Mouse (Mus musculus): ENCODE results near the gene Fgfr2. TPM values are rescaled to one million over a fixed set of nuclear protein-coding genes. Genes with fewer than 3 reads are reported as not detected.
A peak's percentile ranks its signal among the peaks of the same experiment; 100 is the strongest.

Gene Fgfr2
- polyA plus RNA-seq, 1 experiment from 2014 or later = 18.5 TPM

DNA sequence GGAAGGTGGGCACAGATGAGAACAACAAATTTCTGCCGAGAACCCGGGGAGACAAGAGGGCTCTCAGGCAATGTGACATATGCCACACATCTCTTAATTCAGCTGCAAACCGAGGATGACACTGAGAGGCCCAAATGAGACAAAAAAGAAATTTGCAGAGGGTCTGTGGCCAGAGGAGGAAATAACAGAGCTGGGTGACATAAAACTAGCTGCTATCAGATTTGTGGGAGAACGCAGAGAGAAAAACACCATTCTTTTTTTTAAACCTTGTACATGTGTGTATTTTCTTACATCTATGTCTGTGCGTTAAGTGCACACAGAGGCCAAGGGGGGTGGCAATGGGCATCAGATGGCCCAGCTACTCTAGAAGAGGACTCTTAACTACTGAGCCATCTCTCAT lies 328.0 kb downstream of the Fgfr2 start:
- ATAC-seq = no peak
- no peak overlapping the region for H3K4me2 ChIP-seq
- H3K27ac ChIP-seq = no peak overlapping the region
- no peaks in the 10 kb centered on the region for H3K36me3 ChIP-seq
- peaks cover 44% of the 10 kb centered on the region for H3K4me1 ChIP-seq
- WGBS (ENCODE audit: insufficient replicate concordance) = 72% methylated on average over 5 of the region's 5 CpGs
- H3K4me3 ChIP-seq = no peak overlapping the region
- no peak overlapping the region for H3K9ac ChIP-seq
- no peaks in the 10 kb centered on the region for H3K27me3 ChIP-seq (replicated peaks)
- no peaks in the 10 kb centered on the region for H3K9me3 ChIP-seq (replicated peaks)

- no peak overlapping the region for H3K9ac ChIP-seq
- H3K4me2 ChIP-seq = no peak overlapping the region
- peaks cover 35% of the 10 kb centered on the region for H3K4me1 ChIP-seq
- no peak overlapping the region for H3K4me3 ChIP-seq
- no peak for ATAC-seq
- no peaks in the 10 kb centered on the region for H3K9me3 ChIP-seq (replicated peaks)
- no peaks in the 10 kb centered on the region for H3K27me3 ChIP-seq (replicated peaks)
- no peaks in the 10 kb centered on the region for H3K36me3 ChIP-seq
- WGBS (ENCODE audit: insufficient replicate concordance) = 75% methylated on average over 6 of the region's 6 CpGs
- no peak overlapping the region for H3K27ac ChIP-seq
Observed at GRCm38 (mm10) chr7:132793467-132793866, 329.7 kb downstream of the Fgfr2 start.

DNA sequence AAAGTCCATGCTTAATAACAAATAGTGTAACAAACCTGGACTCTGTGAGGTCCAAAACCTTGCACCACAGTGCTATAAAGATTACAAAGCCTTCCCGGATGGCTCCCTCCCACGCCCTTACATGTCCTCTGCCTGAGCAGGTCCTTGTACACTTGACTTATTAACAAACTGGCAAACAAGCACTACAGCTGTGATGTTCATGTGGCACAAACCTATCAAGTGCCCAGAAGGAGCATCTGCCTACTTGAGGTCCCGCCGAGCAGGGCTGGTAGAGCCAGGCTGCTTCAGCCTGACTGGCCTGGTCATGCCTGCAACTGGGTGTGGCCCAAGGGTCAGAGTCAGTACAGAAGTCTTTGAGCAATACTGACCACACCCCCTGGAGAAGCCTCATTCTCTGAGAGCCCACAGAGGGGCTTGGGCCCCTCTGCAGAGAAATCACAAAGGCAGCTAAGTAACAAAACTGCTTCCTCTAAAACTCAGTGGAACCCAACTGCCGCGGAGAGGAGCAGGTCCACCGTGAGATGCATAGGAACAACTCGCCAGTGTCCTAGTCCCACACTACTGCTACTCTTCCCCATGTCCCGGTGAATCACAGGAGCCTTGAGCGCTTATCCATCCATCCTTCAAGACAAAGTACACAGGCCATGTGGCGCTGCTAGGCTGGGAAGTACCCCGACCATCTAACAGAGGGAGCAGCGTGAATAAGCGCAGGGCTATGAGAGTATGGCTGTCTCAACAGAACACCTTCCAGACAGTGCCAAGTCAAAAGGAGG lies 332.5 kb downstream of the Fgfr2 start:
- H3K4me3 ChIP-seq = no peak overlapping the region
- no peak for ATAC-seq
- no peaks in the 10 kb centered on the region for H3K27me3 ChIP-seq (replicated peaks)
- no peak overlapping the region for H3K27ac ChIP-seq
- H3K4me1 ChIP-seq = peaks cover 61% of the 10 kb centered on the region
- H3K36me3 ChIP-seq = no peaks in the 10 kb centered on the region
- H3K9ac ChIP-seq = no peak overlapping the region
- H3K4me2 ChIP-seq = no peak overlapping the region
- 74% methylated on average over 14 of the region's 14 CpGs for WGBS (ENCODE audit: insufficient replicate concordance)
- no peaks in the 10 kb centered on the region for H3K9me3 ChIP-seq (replicated peaks)

DNA sequence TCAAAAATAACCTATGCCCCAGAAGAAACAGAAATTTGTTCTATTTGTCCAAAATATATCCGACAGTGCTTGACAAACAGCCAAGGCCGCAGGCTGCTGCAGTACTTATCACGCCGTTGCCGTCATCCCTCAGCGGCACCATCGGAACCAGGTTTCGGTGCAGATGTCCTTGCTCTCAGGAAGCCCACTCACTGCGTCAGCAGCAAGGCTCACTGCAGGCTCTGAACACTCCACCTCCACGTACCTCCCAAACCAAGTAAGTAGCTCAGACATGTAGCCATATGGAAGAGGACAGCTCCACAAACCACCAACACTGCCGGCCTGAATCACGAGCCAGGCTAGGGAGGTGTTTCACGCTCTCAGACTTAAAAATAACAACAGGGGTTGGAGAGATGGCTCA lies 334.3 kb downstream of the Fgfr2 start:
- H3K4me1 ChIP-seq = peaks cover 70% of the 10 kb centered on the region

DNA sequence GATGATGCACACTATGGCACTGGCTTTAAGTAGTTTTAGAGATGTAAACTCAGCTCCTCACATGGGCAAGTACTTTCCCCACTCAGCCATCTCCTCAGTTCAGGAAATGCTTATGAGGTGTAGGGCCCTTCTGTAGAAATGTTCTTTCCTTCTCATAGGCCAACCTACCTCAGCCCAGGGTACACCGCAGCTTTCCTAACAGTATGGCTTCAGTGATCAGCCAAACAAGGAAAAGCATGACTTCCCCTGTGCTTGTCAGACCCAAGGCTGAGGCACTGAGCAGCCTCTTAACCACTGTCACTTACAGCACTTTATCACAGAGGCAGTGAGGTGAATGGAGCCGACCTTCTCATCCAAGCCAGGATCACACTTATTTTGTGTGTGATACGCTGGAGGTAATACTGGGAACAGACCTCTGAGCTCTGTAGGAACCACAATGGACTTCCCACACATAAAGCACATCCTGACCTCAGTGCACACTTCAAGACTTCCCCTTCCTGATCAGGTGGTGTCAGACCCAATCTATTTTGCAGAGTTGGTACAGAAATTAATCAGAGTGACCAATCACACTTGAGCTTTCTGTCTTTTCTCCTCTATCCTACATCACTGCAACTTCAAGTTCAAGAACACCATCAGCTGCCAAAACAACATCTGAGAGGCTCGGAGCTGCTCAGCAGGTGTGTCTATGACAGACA lies 335.5 kb downstream of the Fgfr2 start:
- peaks cover 64% of the 10 kb centered on the region for H3K4me1 ChIP-seq
- WGBS (ENCODE audit: insufficient replicate concordance) = 61% methylated on average over 4 of the region's 4 CpGs
- no peaks in the 10 kb centered on the region for H3K27me3 ChIP-seq (replicated peaks)
- H3K9ac ChIP-seq = no peak overlapping the region
- no peak overlapping the region for H3K4me2 ChIP-seq
- H3K9me3 ChIP-seq (replicated peaks) = no peaks in the 10 kb centered on the region
- no peak for ATAC-seq
- no peaks in the 10 kb centered on the region for H3K36me3 ChIP-seq
- no peak overlapping the region for H3K4me3 ChIP-seq
- peak overlapping the region; percentile 46; the same call in 1 of the 2 replicates for H3K27ac ChIP-seq

More for the DNA sequence above, 334.3 kb downstream of the Fgfr2 start:
- H3K27ac ChIP-seq = no peak overlapping the region
- 86% methylated on average over 13 of the region's 13 CpGs for WGBS (ENCODE audit: insufficient replicate concordance)
- no peaks in the 10 kb centered on the region for H3K9me3 ChIP-seq (replicated peaks)
- H3K4me2 ChIP-seq = no peak overlapping the region
- H3K9ac ChIP-seq = no peak overlapping the region
- no peak for ATAC-seq
- H3K4me3 ChIP-seq = no peak overlapping the region
- no peaks in the 10 kb centered on the region for H3K27me3 ChIP-seq (replicated peaks)
- H3K36me3 ChIP-seq = no peaks in the 10 kb centered on the region

DNA sequence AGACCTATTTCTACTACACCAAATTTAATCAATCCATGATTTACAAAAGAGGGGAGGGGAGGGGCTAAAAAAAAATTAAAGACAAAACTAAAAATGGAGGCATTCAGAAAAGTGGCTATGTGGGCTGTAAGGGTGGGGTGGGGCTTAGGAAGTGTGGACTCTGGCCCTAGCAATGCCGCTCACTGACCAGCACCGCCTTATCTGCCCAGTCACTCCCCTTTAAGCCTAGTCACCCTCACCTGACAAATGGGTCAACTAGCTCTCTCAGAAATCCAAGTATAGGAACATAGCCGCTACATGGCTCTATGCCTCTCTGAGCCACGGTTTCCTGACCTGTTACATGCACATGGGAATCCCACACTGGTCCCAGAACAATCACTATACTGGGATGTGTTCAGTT lies 336.1 kb downstream of the Fgfr2 start:
- WGBS (ENCODE audit: insufficient replicate concordance) = 73% methylated on average over 4 of the region's 4 CpGs
- H3K27ac ChIP-seq = peak overlapping the region; percentile 46; the same call in 1 of the 2 replicates
- no peak overlapping the region for H3K9ac ChIP-seq
- no peaks in the 10 kb centered on the region for H3K9me3 ChIP-seq (replicated peaks)
- no peak overlapping the region for H3K4me2 ChIP-seq
- ATAC-seq = no peak
- H3K4me1 ChIP-seq = peaks cover 66% of the 10 kb centered on the region
- H3K4me3 ChIP-seq = no peak overlapping the region
- H3K36me3 ChIP-seq = no peaks in the 10 kb centered on the region
- no peaks in the 10 kb centered on the region for H3K27me3 ChIP-seq (replicated peaks)

GRCm38 (mm10) chr7:132786522-132786921 lies 336.6 kb downstream of the Fgfr2 start:
- Histone ChIP-seq H3K9me3 (replicated peaks) (no peaks in the 10 kb centered on the region), H3K27me3 (replicated peaks) (no peaks in the 10 kb centered on the region), H3K4me2 (no peak overlapping the region), H3K27ac (peak overlapping the region; percentile 32), H3K36me3 (no peaks in the 10 kb centered on the region), H3K4me1 (peaks cover 70% of the 10 kb centered on the region), H3K9ac (no peak overlapping the region), H3K4me3 (no peak overlapping the region)
- WGBS (ENCODE audit: insufficient replicate concordance) = 27% methylated on average over 4 of the region's 4 CpGs
- ATAC-seq = 0 out of 2 replicates have a peak, but pooled peaks have one; percentile 13

- Histone ChIP-seq H3K4me2 (no peak overlapping the region), H3K36me3 (no peaks in the 10 kb centered on the region), H3K4me1 (peaks cover 73% of the 10 kb centered on the region), H3K4me3 (no peak overlapping the region), H3K27ac (peak overlapping the region; percentile 55), H3K27me3 (replicated peaks) (no peaks in the 10 kb centered on the region), H3K9me3 (replicated peaks) (no peaks in the 10 kb centered on the region), H3K9ac (no peak overlapping the region)
- no peak for ATAC-seq
- 60% methylated on average over 7 of the region's 7 CpGs for WGBS (ENCODE audit: insufficient replicate concordance)
Observed at GRCm38 (mm10) chr7:132786011-132786410, 337.1 kb downstream of the Fgfr2 start.

- 78% methylated on average over 5 of the region's 5 CpGs for WGBS (ENCODE audit: insufficient replicate concordance)
- no peak overlapping the region for H3K9ac ChIP-seq
- no peak overlapping the region for H3K27ac ChIP-seq
- no peaks in the 10 kb centered on the region for H3K27me3 ChIP-seq (replicated peaks)
- H3K4me1 ChIP-seq = peaks cover 76% of the 10 kb centered on the region
- no peaks in the 10 kb centered on the region for H3K36me3 ChIP-seq
- H3K9me3 ChIP-seq (replicated peaks) = no peaks in the 10 kb centered on the region
- no peak overlapping the region for H3K4me2 ChIP-seq
- ATAC-seq = no peak
- H3K4me3 ChIP-seq = no peak overlapping the region
Observed at GRCm38 (mm10) chr7:132784101-132784500, 339.0 kb downstream of the Fgfr2 start.

DNA sequence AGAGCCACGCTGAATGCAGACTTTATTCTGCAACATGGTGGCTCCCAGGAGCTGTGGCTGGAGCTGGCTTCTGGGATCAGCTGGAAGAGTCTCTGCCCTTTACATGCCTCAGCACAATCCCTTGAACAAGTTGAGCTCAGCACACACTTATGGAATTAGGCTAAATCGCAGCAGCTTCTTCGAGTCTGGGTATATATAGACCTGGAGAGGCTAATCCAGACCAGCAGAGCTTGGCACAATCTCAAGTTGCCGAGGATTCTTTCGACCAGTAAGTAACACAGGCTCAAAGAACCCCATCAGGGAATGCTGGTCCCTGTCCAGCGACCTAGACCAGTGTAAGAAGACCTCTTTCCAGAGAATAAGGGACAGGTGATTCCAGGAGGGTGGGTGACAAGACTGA lies 341.3 kb downstream of the Fgfr2 start:
- Histone ChIP-seq H3K36me3 (peaks cover 11% of the 10 kb centered on the region; the same call in 1 of the 2 replicates), H3K27ac (0 out of 2 replicates have a peak overlapping the region, but pooled peaks have one; percentile 96), H3K9ac (no peak overlapping the region), H3K27me3 (replicated peaks) (no peaks in the 10 kb centered on the region), H3K4me2 (no peak overlapping the region), H3K9me3 (replicated peaks) (no peaks in the 10 kb centered on the region), H3K4me1 (peaks cover 85% of the 10 kb centered on the region), H3K4me3 (no peak overlapping the region)
- no peak for ATAC-seq
- WGBS (ENCODE audit: insufficient replicate concordance) = 75% methylated on average over 6 of the region's 6 CpGs

DNA sequence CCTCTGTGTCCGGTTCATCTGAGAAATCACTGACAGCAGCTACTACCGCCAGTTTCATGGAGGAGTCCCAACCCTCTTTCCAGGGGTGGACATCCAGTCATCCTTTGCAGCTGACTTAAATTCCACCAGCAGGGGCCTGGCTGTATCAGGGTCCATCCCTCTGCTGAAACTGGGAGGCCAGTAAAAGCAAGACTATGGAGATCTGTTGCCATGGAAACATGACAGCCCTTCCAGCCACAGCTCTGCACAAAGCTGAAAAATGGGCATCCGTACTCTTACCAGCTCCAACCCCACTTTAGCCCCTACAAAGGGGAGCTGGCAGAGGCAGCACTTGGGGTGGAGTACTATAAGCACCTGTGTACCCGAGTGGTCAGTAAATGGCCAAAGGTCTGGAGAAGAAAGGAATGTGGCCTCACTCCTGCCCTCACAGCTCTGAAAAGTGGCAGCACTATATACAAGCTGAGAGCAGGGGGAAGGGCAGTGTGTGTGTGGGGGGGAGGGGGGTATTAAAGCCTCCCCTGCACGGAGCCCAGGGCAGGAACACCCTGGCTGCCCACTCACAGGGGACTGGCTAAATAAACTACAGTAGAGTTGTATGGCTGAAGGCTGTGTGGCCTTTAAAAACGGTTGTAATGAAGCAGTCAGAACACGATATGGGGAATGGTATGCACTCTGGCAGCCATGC lies 341.9 kb downstream of the Fgfr2 start:
- Histone ChIP-seq H3K36me3 (peaks cover 16% of the 10 kb centered on the region; the same call in 1 of the 2 replicates), H3K27ac (peak overlapping the region; percentile 96; the same call in 1 of the 2 replicates), H3K4me3 (no peak overlapping the region), H3K4me2 (no peak overlapping the region), H3K27me3 (replicated peaks) (no peaks in the 10 kb centered on the region), H3K4me1 (peaks cover 85% of the 10 kb centered on the region), H3K9me3 (replicated peaks) (no peaks in the 10 kb centered on the region), H3K9ac (no peak overlapping the region)
- ATAC-seq = no peak
- WGBS (ENCODE audit: insufficient replicate concordance) = 65% methylated on average over 7 of the region's 7 CpGs

DNA sequence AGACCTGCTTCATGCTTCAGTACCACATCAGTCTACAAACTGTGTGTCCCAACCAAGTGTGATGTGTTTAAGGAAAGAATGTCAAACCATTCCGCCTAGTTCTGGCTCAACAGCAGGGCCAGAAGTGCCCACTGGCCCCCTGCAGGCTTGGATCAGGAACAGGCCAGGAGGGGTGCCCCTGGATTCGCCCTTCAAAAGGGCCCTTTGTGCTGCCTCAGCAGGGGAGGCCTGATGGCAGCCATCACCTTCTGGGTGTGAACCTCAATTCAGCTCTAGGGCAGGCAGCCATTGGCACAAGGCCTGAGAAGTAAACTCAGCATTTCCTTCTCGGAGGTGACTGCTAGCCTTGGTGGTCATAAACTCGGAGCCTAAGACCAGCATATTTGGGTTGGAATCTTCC lies 342.5 kb downstream of the Fgfr2 start:
- WGBS (ENCODE audit: insufficient replicate concordance) = 82% methylated on average over 4 of the region's 4 CpGs
- Histone ChIP-seq H3K27me3 (replicated peaks) (no peaks in the 10 kb centered on the region), H3K4me3 (no peak overlapping the region), H3K9me3 (replicated peaks) (no peaks in the 10 kb centered on the region), H3K4me1 (peaks cover 85% of the 10 kb centered on the region), H3K4me2 (no peak overlapping the region), H3K27ac (peak overlapping the region; percentile 96), H3K9ac (no peak overlapping the region), H3K36me3 (peaks cover 20% of the 10 kb centered on the region)
- ATAC-seq = no peak

All from liver, embryonic 12.5 days (tissue).